Mouse (Mus musculus) thymus, postnatal 4 days (tissue): Measurements from ENCODE around the gene Sbsn.
A peak's percentile ranks its signal among the peaks of the same experiment; 100 is the strongest.

Experiments
- DNase-seq: peaks from one replicate; pipeline ENCODE4 v3.0.0; 2021

The Sbsn gene

DNA sequence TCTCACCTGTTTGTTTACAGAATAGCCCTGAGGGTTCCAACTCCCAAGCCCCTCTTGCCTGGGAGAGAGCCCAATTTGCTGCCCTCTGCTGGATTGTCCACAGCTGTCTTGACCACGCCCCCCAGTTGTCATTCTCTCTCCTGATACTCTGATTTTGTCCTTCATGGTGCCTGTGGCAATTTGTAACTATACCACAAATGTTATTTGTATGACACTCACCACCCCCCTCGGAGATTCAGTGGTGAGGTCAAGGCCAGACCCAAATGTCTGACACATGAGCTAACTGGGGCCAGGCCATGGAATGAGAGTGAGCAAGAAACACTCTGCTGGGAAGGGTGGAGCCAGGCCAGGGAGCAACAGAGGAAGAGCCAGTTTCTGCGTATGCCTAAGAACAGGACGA, 7.6 kb downstream of the Sbsn start:
- peak; percentile 58 for DNase-seq

DNA sequence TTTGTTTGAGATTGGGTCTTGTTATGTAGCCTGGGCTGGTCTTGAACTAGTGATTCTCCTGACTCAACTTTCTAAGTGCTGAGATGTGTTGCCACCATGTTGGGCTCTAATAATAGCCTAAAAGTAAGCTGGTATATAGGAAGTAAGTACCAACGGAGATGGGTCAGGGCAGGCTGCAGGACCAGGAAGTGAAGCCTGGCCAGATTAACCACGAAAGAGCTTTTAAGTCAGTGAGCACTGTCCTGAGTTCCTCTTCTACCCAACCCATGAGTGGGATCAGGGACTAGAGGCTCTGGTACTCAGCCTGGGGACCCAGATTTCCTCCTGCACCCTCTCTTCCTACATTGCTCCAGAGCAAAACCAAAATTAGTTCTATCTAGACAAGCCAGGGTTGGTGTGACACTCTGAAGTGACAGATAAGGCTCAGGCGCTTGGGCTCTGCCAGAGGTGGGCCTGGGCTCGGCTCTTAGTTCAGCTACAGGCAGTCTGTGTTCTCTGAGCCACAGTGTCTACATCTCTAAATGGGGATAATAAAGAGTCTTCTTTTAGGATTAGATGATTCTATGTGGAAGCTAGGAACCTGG, 10.6 kb downstream of the Sbsn start:
- no peak for DNase-seq

DNA sequence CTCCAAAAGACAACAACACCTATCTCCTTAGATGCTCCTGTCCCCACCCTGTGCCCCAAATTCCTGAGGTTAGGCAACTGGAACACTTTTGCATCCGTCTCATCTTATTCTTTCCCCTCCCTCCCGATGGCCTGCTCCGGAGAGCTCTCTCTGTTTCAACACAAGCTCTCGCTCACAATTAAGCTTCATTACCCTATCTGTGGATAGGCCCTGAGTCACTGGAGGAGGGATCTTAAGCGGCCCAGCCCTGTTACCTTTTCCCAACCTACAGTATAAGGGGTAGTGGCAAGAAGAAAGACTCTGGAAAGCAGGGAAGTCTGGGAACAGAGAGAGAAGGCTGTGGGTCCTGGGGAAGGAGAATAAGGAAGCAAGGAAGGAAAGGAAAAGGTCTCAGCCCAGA, 12.2 kb downstream of the Sbsn start, which contains the start of gene Dmkn:
Dmkn (plus strand) TSS at position 301 of the 400 bp plus-strand sequence.
- DNase-seq = no peak

DNA sequence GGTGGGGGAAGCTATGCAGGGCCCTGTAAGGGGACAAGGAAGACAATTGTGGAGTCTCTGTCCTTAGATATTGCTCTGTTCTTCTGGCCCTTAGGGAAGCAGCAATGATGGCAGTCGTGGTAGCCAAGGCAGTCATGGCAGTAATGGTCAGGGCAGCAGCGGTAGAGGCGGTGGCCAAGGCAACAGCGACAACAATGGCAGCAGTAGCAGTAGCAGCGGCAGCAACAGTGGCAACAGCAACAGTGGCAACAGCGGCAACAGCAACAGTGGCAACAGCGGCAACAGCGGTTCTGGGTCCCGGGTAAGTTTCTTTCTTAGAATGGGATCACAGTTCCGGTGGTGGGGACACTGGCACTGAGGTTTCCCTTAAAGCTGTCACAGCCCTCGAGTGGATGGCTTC, 13.9 kb downstream of the Sbsn start:
- DNase-seq = no peak

DNA sequence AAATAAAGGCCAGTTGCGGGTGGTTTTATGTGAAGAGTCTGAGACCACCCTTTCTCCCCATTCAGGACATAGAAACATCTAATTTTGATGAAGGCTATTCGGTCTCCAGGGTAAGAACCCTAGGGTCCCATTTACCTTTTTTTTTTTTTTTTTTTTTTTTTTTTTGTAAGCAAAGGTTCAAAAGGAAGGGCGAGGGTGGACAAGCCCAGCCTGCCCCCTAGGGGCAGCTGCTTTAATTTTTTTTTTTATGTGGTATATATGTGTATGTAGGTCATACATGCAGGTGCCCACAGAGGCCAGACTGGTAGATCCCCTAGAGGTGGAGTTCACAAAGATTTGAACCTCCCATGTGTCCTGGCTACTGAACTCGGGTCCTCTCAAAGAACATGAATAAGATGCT, 15.1 kb downstream of the Sbsn start:
- no peak for DNase-seq

DNA sequence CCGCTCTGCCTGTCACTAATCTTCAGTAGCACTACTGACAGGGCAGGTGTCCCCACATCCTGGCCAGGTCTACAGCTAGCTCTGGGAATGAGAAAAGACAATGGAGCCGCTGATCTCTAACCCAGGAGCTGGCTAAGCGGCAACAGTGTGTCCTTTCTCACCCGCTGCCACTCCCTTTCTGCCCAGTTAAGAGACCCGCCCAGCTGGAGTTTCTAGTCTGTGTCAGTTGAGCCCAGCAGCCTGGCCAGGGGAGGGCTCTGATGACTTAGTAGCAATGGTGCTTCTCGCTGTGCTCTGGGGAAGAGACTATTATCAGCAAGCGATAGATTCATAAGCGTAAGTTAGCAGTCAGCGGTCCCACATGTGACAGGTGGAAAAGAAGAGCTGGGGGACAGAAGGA, 18.0 kb downstream of the Sbsn start:
- DNase-seq = no peak

DNA sequence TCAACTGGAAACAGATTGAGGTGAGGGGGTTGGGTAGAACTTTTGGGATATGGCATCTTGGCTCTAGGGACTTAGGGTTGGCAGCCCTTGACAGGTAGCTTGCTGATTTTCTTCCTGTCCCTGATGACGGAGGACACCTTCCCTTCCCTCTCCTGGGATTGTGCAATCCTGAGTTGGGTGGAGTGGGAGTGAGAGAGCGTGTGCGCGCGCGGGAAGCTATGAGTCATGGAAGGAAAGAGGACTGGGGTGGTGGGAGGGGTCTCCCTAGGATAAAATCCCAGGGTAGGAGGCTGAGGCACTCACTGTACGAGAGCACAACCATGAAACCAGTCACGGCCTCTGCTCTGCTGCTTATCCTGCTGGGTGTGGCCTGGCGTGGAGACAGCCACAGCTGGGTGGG, 24.8 kb downstream of the Sbsn start:
- DNase-seq = no peak

DNA sequence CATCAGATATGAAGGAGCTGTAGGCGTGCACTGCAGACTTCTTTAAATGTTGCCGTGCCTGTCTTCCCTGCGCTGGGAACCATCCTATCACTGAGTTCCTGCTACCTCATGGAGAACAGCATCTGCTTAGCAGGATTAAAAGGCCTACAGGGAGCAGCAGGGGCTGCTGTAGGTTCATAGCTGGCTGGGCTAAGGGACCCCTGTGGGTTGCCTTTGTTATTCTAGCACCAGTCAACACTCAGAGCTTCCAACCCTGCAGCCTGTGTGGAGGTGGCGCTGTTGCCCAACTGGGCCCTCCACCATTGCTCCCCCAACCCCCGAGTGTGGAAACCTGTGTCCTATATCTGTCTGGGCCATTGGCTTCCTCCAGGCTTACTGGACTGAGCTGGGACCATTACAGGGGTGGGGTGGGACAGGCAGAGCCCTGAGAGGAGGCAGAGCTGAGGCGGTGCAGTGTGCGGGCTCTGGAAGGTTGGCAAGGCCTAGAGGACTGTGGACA, 25.9 kb downstream of the Sbsn start:
- no peak for DNase-seq

DNA sequence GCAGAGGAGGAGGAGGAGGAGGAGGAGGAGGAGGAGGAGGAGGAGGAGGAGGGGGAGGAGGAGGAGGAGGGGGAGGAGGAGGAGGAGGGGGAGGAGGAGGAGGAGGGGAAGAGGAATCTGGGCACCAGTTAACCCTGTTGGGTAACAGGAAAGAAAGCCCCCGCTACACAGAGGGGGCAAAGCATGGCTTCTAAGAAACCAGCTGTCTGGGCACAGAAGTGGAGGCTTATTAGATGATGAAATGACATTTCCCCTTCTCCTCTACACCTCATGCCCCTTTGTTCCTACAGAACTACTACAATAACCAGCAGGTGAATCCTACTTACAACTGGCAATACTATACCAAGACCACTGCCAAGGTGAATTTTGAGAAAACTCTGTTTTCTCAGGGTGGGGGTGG, 26.6 kb downstream of the Sbsn start:
- no peak for DNase-seq

DNA sequence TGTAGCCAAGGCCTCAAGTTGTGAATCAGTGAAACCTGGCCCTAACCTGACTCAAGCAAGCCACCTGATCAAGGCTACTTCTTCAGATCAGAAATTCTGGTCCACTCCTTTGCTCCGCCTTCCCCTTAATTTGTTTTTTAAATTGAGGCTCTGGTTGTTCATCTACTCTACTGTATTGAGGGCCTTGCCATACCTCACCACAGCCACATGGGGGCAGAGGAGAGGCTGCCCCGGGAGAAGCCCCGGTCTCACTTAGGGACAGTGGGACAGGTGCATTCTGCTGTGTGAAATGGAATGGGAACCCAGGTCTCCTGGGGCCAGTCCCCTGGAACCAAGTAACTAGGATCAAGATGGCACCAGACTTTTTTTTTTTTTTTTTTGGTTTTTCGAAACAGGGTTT, 30.5 kb downstream of the Sbsn start:
- DNase-seq = peak; percentile 60

DNA sequence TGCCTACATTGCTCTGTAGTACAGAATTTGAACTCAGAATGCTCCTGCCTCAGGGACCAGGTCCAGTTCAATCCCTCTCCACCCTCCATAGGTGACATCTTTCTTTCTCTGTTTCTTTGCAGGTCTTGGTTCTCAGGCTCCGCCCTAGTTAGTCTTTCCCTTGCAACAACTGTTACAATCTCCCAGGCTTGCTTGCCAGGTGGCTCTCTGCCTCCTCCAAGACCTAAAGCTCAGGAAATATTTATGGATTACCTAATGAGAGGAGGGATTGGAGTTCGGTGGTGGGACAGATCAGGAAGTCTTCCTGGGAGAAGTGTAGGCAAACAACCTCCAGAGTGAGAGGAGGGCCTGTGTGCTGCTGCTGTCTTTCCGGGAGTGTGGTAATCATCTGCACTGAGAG, 31.4 kb downstream of the Sbsn start:
- DNase-seq = no peak

DNA sequence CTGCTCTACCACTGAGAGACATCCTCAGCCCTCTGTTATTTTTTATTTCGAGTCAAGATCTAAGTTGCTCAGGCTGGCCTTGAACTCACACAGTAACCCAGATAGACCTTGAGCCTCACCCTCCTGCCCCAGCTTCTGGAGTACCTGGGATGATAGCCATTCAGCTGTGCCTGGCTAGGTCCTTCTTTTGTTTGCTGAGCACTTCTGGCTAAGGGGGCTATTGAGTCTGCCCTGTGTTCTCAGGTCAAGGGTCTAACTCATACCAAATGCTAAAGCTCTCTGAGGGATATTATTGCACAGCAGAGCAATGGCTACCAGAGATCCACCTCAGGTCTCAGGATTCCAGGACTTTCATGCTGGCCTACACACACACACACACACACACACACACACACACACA, 33.9 kb downstream of the Sbsn start:
- DNase-seq = no peak

DNA sequence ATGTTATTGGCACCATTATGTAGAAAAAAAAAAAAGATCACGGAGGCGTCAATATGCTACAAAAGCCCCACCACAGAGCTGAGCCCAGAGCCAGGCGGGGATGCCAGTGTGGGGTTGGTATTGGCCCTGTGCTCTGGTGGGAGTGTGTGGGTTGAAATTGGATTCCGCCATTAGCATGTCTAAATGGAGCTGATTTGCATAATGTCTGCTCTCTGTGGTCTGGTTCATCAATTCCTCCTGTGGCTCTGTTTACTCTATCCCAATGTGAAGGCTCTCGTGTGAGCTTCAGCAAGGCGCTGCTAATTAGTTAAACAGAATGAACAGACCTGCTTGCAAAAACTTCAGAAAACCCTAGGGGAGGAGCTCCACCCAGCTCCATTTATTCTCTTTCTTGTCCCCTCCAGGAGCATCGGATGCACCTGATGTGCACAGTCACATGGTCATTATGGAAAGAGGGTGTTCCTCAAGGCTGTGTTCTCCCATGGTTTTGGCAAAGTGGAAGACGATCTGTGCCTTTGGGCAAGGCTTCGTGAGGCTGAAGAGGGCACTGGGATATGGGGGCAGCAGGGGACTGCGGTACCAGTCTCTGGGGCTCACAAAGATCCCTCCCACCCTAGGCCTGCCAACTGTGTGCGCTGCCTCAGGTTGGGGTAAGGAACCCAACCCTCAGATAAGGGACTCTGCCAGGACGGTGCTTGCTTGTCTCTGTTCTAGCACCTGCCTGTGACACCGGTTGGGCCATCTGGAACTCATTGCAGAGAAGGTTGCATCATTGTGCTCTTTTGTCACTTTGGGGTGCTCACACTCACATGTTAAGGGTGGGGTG, 34.7 kb downstream of the Sbsn start:
- no peak for DNase-seq

DNA sequence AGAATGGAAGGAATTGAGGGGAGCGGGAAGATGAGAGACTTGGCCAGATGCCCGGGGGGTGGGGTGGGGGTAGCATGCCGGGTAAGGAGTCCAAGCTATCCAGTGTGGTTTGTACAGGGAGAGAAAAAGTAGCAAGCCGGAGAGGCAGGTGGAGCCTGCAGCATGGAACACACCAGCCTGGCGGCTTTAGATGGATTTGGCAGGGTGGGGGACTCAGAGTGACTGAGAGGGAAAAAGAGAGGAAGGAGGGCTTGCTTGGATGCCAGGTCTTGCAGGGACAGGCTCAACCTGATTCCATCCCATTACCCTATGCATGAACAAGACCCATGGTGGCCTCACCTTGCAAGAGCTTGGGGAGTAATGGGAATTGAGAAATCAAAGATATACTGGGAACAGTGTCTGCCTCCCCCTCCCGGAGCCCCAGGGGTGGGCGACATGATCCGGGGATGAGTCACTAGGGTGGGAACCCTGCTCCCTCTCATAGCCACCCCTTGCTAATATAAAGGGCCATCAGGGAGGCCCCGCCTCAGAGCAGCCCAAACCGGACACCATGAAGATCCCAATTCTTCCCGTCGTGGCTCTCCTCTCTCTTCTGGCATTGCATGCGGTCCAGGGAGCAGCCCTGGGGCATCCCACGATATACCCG, 36.2 kb downstream of the Sbsn start, which contains the start of gene Krtdap:
Krtdap (plus strand) TSS at position 520 of the 646 bp plus-strand sequence.
- DNase-seq = no peak

DNA sequence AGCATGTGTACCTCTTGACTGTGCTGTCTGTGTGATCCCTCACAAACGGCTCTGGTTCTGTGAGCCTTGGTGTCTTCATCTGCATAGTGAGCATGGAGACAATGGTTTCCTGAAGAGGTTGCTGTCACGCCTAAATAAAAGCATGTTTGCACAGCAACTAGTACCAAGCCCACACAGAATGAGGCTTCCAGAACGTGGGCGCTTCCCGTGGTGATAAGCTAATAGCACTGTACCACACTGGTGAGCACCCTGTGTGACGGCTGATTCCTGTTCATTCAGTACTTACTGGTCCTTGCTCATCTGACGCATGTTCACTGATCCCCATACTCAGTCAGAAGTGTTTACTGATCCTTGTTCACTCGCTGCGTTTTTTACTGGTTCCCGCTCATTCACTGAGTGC, 38.9 kb downstream of the Sbsn start:
- no peak for DNase-seq

DNA sequence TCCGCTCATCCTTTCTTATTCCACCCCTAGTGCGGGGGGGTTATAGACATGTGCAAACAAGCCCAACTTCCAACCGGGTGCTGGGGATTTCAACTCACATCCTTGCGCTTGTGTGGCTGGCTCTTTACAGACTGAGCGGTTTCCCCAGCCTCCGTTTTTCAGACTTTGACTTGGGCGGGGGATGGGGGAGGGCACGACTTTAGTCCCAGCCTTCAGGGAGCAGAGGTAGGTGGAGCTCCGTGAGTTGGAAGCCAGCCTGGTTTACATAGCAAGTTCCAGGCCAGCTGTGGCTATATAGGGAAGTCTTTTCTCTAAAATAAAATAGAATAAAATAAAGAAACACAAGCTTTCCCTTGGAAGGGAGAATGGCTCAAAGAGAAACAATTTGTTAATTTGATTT, 40.6 kb downstream of the Sbsn start:
- no peak for DNase-seq

DNA sequence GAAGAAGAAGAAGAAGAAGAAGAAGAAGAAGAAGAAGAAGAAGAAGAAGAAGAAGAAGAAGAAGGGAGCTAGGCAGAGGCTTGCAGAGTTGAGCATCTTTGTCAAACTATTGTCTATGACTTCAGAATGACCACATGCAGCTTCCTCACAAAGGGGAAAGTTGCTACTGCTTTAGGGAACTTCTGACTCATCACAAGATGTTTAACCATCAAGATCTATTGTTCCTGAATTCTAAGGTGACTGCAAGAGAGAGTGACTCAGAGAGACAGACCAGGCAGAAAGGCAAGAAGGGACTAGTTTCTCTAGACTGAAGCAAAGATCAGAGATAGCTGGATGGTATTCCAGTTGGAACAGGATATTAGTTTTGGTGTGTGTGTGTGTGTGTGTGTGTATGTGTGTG, 43.6 kb downstream of the Sbsn start:
- DNase-seq = no peak

DNA sequence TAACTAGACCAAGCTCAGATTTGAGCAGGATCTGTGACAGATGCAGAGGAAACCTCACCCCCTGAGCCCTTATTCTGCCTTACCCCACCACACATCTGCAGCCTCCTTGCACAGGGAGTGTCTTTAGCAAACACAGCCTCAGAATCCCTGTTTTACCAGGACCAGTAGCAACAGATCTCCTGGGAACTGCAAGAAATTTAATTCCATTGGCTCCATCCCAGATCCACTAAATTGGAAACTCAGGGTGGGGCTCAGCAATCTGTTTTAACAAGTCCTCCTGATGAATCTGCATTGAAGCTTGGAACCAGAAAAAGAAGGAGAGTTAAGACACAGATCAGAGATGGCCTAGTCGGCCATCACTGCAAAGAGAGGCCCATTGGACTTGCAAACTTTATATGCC, 45.5 kb downstream of the Sbsn start:
- no peak for DNase-seq

DNA sequence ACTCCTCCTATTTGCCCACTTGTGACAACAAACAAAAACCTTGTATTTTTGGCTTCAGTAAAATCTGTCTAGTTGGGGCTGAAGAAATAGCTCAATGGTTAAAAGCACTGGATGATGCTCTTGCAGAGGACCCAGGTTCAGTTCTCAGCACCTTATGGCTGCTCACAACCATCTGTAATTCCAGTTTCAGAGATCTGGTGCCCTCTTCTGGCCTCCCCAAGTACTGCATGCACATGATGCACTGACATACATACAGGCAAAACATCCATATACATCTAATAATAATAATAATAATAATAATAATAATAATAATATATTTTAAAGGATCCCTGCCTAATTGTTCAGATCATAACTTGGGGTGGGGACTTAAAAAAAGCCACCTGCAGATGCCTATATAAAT, 49.4 kb downstream of the Sbsn start:
- DNase-seq = no peak

DNA sequence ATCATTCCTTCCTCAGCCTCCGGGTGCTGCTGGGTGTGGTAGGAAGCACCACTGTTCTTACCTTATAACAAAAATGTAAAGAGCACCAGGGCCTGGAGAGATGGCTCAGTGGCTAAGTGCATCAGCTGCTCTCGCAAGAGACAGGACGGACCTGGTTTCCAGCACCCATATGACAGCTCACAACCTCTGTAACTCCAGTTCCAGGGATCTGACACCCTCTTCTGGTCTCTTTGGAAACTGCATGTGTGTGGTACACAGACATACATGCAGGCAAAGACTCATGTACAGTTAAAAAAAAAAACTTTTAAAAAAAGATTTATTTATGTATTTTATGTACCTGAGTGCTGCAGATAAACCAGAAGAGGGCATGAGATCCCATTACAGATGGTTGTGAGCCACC, 52.0 kb downstream of the Sbsn start:
- DNase-seq = no peak

DNA sequence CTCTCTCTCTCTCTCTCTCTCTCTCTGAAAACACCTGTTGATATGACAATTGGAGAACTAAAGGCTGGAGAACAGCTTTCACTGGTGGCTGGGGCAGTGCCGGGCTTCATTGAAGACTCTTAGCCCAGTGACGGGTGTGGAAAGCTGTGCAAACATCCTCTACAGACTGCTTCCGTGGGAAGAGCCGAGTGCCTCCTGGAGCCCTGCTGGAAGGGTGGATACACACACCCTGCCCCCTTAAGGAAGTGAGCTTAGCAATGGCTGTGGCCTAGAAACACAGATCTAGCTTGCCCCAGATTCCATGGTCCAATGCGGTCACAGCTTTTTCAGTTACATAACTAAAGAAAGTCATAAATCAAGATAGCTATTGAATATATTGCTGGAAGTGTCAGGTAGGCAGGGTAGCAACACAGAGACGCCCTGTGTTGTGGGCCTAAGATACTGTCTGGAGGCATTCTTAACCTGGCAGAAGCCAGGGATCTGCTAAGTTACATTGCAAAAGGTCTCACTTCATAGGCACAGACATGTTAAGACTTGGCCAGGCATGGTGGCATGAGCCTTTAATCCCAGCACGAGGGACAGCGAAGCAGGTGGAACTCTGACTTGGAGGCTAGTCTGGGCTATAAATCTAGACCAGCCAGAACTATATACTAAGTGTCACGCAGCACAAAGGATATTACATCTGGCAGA, 52.9 kb downstream of the Sbsn start:
- DNase-seq = no peak
